Mouse (Mus musculus) CH12.LX (cell line): ENCODE results near the gene Cdk5rap2.

Experiments used
- CTCF ChIP-seq, 2 experiments: IDR thresholded peaks in 1 of 2; conservative IDR thresholded peaks in 1 of 2; 2 replicates each; pipeline ENCODE4 v1.5.1; 2011 to 2012; ENCODE audit warnings: low read depth in 2 of 2, low read length in 2 of 2, improper control_type of control experiment in 1 of 2, inconsistent platforms in 1 of 2, mild to moderate bottlenecking in 1 of 2, moderate library complexity in 1 of 2
- POLR2A ChIP-seq: IDR thresholded peaks from 2 replicates; pipeline ENCODE4 v1.6.1; 2011; ENCODE audit warnings: low read depth, mild to moderate bottlenecking, improper control_type of control experiment, low read length
- RAD21 ChIP-seq: IDR thresholded peaks from 2 replicates; pipeline ENCODE4 v1.6.1; 2011; ENCODE audit warnings: low read depth, mild to moderate bottlenecking, low read length, improper control_type of control experiment, moderate library complexity
- ZNF384 ChIP-seq: IDR thresholded peaks from 2 replicates; pipeline ENCODE4 v1.6.1; 2012; ENCODE audit warnings: low read depth, low read length, improper control_type of control experiment, inconsistent platforms

DNA sequence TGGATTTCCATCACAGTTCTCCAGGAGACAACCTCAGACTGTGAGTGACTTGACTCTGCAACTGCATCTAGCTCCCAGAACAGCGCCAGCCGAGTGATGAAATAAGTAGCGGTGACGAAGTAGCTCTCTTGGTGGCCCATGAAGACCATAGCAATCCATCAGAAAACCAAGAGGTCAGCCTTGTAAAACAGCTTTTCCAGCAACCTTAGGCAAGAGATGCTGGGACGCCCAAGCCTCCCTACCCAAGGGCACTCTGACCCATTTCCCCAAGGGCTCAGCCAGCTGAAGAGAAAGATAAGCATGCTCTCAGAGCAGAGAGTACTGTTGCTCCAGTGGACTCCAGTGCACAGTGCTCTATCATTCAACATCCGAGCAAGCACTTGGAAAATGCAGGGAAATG lies 77.3 kb downstream of the Cdk5rap2 start:
- TF ChIP-seq CTCF (conservative IDR thresholded peaks at IDR 0.05 in 1 of 2, IDR thresholded peaks at IDR 0.05 in 1 of 2; ENCODE audit: low read depth in 2 of 2, low read length in 2 of 2) (no peak), RAD21 (no peak), POLR2A (no peak), ZNF384 (no peak)
